Mouse (Mus musculus) kidney, postnatal 0 days (tissue): ENCODE measurements around the gene Nucb2. TPM values are rescaled to one million over a fixed set of nuclear protein-coding genes. Genes with fewer than 3 reads are reported as not detected.

Source experiments
- ATAC-seq: fragments of 200-750 bp; cut with Nextera tagmentation; replicated peaks from 2 replicates; pipeline ENCODE4 v1.8.0; 2017; ENCODE audit warnings: low read depth, moderate number of reproducible peaks, moderate TSS enrichment, moderate library complexity; ENCODE audit not compliant: low FRiP score
- DNase-seq: peaks from one replicate; pipeline ENCODE4 v3.0.0-alpha.2; 2016; ENCODE audit warnings: low spot score
- H3K27ac ChIP-seq: fragments of 300-500 bp; sonication (generic); 2 replicates; pipeline ENCODE4 v1.5.1; 2014; ENCODE audit warnings: mild to moderate bottlenecking
- H3K27me3 ChIP-seq: fragments of 300-500 bp; sonication (generic); 2 replicates; pipeline ENCODE4 v1.6.1; 2014; ENCODE audit warnings: low read length, mixed read lengths; ENCODE audit not compliant: insufficient read depth
- H3K36me3 ChIP-seq: fragments of 300-500 bp; sonication (generic); 2 replicates; pipeline ENCODE4 v1.6.1; 2014; ENCODE audit warnings: low read length, mixed read lengths; ENCODE audit not compliant: insufficient read depth
- H3K4me1 ChIP-seq: fragments of 300-500 bp; sonication (generic); replicated peaks from 2 replicates; pipeline ENCODE4 v1.6.1; 2014; ENCODE audit warnings: antibody characterized with exemption, low read length, mixed read lengths; ENCODE audit not compliant: insufficient read depth
- H3K4me2 ChIP-seq: fragments of 300-500 bp; sonication (generic); 2 replicates; pipeline ENCODE4 v1.6.1; 2014; ENCODE audit warnings: mild to moderate bottlenecking, low read length, moderate library complexity, mixed read lengths
- H3K4me3 ChIP-seq: fragments of 300-500 bp; sonication (generic); replicated peaks from 2 replicates; pipeline ENCODE4 v1.5.1; 2014; ENCODE audit warnings: low read depth, low read length
- H3K9ac ChIP-seq: fragments of 300-500 bp; sonication (generic); 2 replicates; pipeline ENCODE4 v1.6.1; 2014; ENCODE audit warnings: low read depth, low read length
- H3K9me3 ChIP-seq: fragments of 300-500 bp; sonication (generic); replicated peaks from 2 replicates; pipeline ENCODE4 v1.6.1; 2016; ENCODE audit warnings: low read length, inconsistent platforms, mixed read lengths
- CTCF ChIP-seq: IDR thresholded peaks from 2 replicates; pipeline ENCODE4 v1.5.1; 2016; ENCODE audit warnings: antibody characterized with exemption, low read depth, mild to moderate bottlenecking, moderate library complexity
- WGBS: fragments of 180-500 bp; shearing (Covaris S2); extraction: QIAGEN DNeasy Blood & Tissue Kit; methylation state at CpG from one replicate; pipeline ENCODE4 v1.1.7; 2014; 5-methylcytosine and 5-hydroxymethylcytosine counted together
- polyA plus RNA-seq: library from polyadenylated mRNA; unstranded; fragments of >200 nt; fragmentation: Nextera tagmentation; extraction: Ambion mirVana; gene quantifications from 2 replicates; pipeline ENCODE4 v1.2.1, GENCODE M21; 2015

The Nucb2 gene
- polyA plus RNA-seq, 1 experiment from 2014 or later, result 23.1 TPM

- no peak overlapping the region for H3K9ac ChIP-seq
- no peaks in the 10 kb centered on the region for H3K27me3 ChIP-seq
- H3K4me1 ChIP-seq, result no peaks in the 10 kb centered on the region
- H3K27ac ChIP-seq, result no peak overlapping the region
- DNase-seq (peak; percentile 66), ATAC-seq (peak; percentile 63)
- H3K4me2 ChIP-seq, result no peak overlapping the region
- TF ChIP-seq CTCF, result peak; percentile 77
- no peak overlapping the region for H3K4me3 ChIP-seq
- H3K9me3 ChIP-seq, result no peaks in the 10 kb centered on the region
- H3K36me3 ChIP-seq, result peaks cover 26% of the 10 kb centered on the region
- 77% methylated on average over 4 of the region's 4 CpGs for WGBS
These were observed 27.1 kb downstream of the Nucb2 start for GRCm38 (mm10) chr7:116531311-116531710.

DNA sequence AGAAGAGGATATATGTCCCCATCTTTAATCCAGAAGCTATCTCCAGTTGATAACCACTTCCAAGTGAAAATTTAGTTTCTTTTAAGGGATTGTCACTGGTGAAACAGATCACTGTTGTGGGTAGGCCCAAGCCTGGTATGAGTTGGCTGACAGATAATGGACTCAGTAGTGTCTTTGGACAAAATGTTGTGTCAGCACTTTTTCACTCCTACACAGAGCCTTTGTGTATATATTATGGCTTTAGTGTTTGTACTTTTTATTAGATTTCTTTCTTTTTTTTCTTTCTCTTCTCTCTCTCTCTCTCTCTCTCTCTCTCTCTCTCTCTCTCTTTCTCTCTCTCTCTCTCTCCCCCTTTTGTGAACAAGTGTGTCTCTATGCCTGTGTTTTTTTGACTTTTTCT is 52.7 kb downstream of the Nucb2 start:
- H3K9ac ChIP-seq, result no peak overlapping the region
- no peak for TF ChIP-seq CTCF

DNA sequence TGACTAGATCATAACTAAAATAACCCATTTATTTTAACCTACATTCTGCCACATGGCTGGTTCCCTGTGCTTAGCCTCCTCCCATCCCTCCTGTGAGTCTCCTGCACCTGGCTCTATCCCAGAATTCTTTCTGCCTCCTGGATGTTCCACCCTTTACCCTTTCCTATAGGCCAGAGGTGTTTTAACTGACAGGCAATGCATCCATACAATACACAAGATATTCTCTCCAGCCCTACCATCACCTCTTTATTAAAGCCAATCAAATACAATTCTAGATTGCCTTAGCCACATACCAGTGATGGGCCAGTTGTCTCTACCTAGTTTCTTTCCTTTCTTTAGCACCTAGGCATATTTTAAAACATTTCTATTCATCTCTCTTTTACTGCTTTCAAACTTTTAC is 70.4 kb downstream of the Nucb2 start:
- Histone ChIP-seq H3K9ac (no peak overlapping the region), H3K27ac (no peak overlapping the region), H3K4me3 (no peak overlapping the region), H3K36me3 (no peaks in the 10 kb centered on the region), H3K27me3 (no peaks in the 10 kb centered on the region), H3K4me2 (no peak overlapping the region), H3K4me1 (no peaks in the 10 kb centered on the region), H3K9me3 (no peaks in the 10 kb centered on the region)
- no peak for DNase-seq
- no peak for ATAC-seq
- no peak for TF ChIP-seq CTCF

More for the DNA sequence above, 52.7 kb downstream of the Nucb2 start:
- no peak overlapping the region for H3K27ac ChIP-seq
- ATAC-seq (no peak), DNase-seq (no peak)
- H3K4me1 ChIP-seq, result no peaks in the 10 kb centered on the region
- H3K4me2 ChIP-seq, result no peak overlapping the region
- no peaks in the 10 kb centered on the region for H3K27me3 ChIP-seq
- no peaks in the 10 kb centered on the region for H3K9me3 ChIP-seq
- no peaks in the 10 kb centered on the region for H3K36me3 ChIP-seq
- no peak overlapping the region for H3K4me3 ChIP-seq

Other genes starting within 250 kb of the Nucb2 start
- 11.8 and 12.1 TPM in 2 replicates for gene Plekha7, start 196.0 kb upstream of the Nucb2 start, polyA plus RNA-seq
- 741 and 816 TPM in 2 replicates for gene Rps13, start 170.2 kb upstream of the Nucb2 start, polyA plus RNA-seq
- 13.8 and 16.1 TPM in 2 replicates for gene Pik3c2a, start 60.9 kb upstream of the Nucb2 start, polyA plus RNA-seq